In genomic region chr11:70972586-70972985, GRCm38 (mm10) we compare ENCODE assay signal across 25 mouse cellular contexts. TPM values are rescaled to one million over a fixed set of nuclear protein-coding genes. Genes with fewer than 3 reads are reported as not detected.
A peak's percentile ranks its signal among the peaks of the same experiment; 100 is the strongest.
DNase-seq lines count a peak whose midpoint lies in the region; ATAC-seq and TF ChIP-seq lines count a peak whose summit lies in the region.
"Had no signal": no experiment of that assay in that cellular context is flagged by ENCODE, and none has a peak within 500 bp of the region (broad histone marks: within the 10 kb centered on the region; RNA-seq: fewer than 3 reads in every experiment).

No protein-coding gene starts in this region.

- DNase-seq in kidney, adult 2 months = peak; percentile 61
- DNase-seq in kidney, postnatal 10 days = no peak
- DNase-seq in liver, embryonic 11.5 days (ENCODE audit: low spot score) = no peak
- no peak for DNase-seq in liver, embryonic 14.5 days (ENCODE audit: low read depth in 3 of 3, low spot score in 3 of 3)
- DNase-seq in urinary bladder, postnatal 4 days (ENCODE audit: low spot score in 2 of 2) = no peak
- DNase-seq: adrenal gland, postnatal 10 days; adrenal gland, postnatal 36 days; B cell, adult 2 months; cerebellum, adult 18-20 months; cerebellum, adult 9-10 months; cerebellum, postnatal 14 days; gastrocnemius, postnatal 10 days; gastrocnemius, postnatal 36 days; heart, adult 2 months; heart, postnatal 14 days; heart, postnatal 4 days had no signal

- no peak for ATAC-seq in liver, embryonic 12.5 days
- ATAC-seq in liver, embryonic 11.5 days (replicated peaks; ENCODE audit: low FRiP score) = no peak
- ATAC-seq in liver, embryonic 14.5 days (ENCODE audit: insufficient read depth) = no peak
- no peak for ATAC-seq in megakaryocyte, adult 5-6 weeks (ENCODE audit: poor library complexity, severe bottlenecking)
- ATAC-seq: forebrain, embryonic 15.5 days; Patski had no signal

- H3K9me3 ChIP-seq in liver, embryonic 12.5 days (replicated peaks) = no peaks in the 10 kb centered on the region
- no peaks in the 10 kb centered on the region for H3K9me3 ChIP-seq in liver, embryonic 11.5 days (ENCODE audit: control insufficient read depth, low read length)
- H3K9me3 ChIP-seq in liver, embryonic 14.5 days (ENCODE audit: control insufficient read depth, low read length) = no peaks in the 10 kb centered on the region
- H3K9me3 ChIP-seq: forebrain, embryonic 12.5 days; forebrain, embryonic 15.5 days; heart, embryonic 10.5 days; heart, embryonic 13.5 days had no signal

- peak overlapping the region; percentile 89 for H3K4me2 ChIP-seq in liver, embryonic 12.5 days
- no peak overlapping the region for H3K4me2 ChIP-seq in liver, embryonic 11.5 days
- H3K4me2 ChIP-seq in liver, embryonic 14.5 days (ENCODE audit: low read depth) = peak overlapping the region; percentile 95
- H3K4me2 ChIP-seq: forebrain, embryonic 12.5 days; forebrain, embryonic 15.5 days; heart, embryonic 13.5 days; hindbrain, embryonic 14.5 days had no signal

- TF ChIP-seq EP300 in liver, embryonic 14.5 days (IDR thresholded peaks at IDR 0.05; ENCODE audit: low read depth) = no peak

- H3K4me1 ChIP-seq in kidney, adult 2 months (ENCODE audit: control insufficient read depth, insufficient read depth, low read length) = peaks cover 8% of the 10 kb centered on the region; the same call in 1 of the 2 replicates
- peaks cover 58% of the 10 kb centered on the region for H3K4me1 ChIP-seq in liver, embryonic 12.5 days
- H3K4me1 ChIP-seq in liver, embryonic 11.5 days (replicated peaks; ENCODE audit: control insufficient read depth, insufficient read depth, low read length) = peaks cover 3% of the 10 kb centered on the region; the same call in 1 of the 2 replicates
- H3K4me1 ChIP-seq in liver, embryonic 14.5 days (replicated peaks; ENCODE audit: control insufficient read depth in 2 of 2, insufficient read depth in 2 of 2, low read length in 1 of 2) = peaks cover 16 to 19% of the 10 kb centered on the region in 2 experiments

- WGBS in kidney, adult 2 months = 39% methylated on average over 1 of the region's 1 CpGs
- WGBS in liver, embryonic 12.5 days (ENCODE audit: insufficient replicate concordance) = 62% methylated on average over 1 of the region's 1 CpGs
- WGBS in liver, embryonic 11.5 days = 74% methylated on average over 1 of the region's 1 CpGs
- 46% methylated on average over 1 of the region's 1 CpGs for WGBS in liver, embryonic 14.5 days (ENCODE audit: insufficient replicate concordance)

- H3K27ac ChIP-seq in kidney, adult 2 months (ENCODE audit: insufficient read depth, low read depth, low read length) = peak overlapping the region; percentile 24; the same call in 1 of the 2 replicates
- H3K27ac ChIP-seq in liver, embryonic 12.5 days = peak overlapping the region; percentile 51; the same call in 1 of the 2 replicates
- H3K27ac ChIP-seq in liver, embryonic 11.5 days (ENCODE audit: low read depth, low read length) = no peak overlapping the region
- H3K27ac ChIP-seq in liver, embryonic 14.5 days = no peak overlapping the region
- H3K27ac ChIP-seq: forebrain, embryonic 12.5 days; forebrain, embryonic 15.5 days; heart, adult 2 months; heart, embryonic 10.5 days; heart, embryonic 13.5 days; hindbrain, embryonic 14.5 days had no signal

- no peaks in the 10 kb centered on the region for H3K27me3 ChIP-seq in kidney, adult 2 months (replicated peaks; ENCODE audit: control insufficient read depth, insufficient read depth, low read length)
- no peaks in the 10 kb centered on the region for H3K27me3 ChIP-seq in liver, embryonic 12.5 days (replicated peaks)
- no peaks in the 10 kb centered on the region for H3K27me3 ChIP-seq in liver, embryonic 11.5 days (replicated peaks; ENCODE audit: control insufficient read depth, insufficient read depth, low read length)
- no peaks in the 10 kb centered on the region for H3K27me3 ChIP-seq in liver, embryonic 14.5 days (ENCODE audit: control insufficient read depth, insufficient read depth, low read length)
- H3K27me3 ChIP-seq: CH12.LX; forebrain, embryonic 12.5 days; forebrain, embryonic 15.5 days; heart, embryonic 13.5 days; Patski had no signal

- TF ChIP-seq CTCF in kidney, adult 2 months (conservative IDR thresholded peaks at IDR 0.05; ENCODE audit: insufficient read depth, insufficient read length, low read depth, low read length) = no peak
- TF ChIP-seq CTCF in liver, embryonic 14.5 days (IDR thresholded peaks at IDR 0.05; ENCODE audit: low read depth) = no peak

- no peaks in the 10 kb centered on the region; the same call in 1 of the 2 replicates for H3K36me3 ChIP-seq in kidney, adult 2 months (ENCODE audit: control insufficient read depth, insufficient read depth, low read length)
- peaks cover 63% of the 10 kb centered on the region for H3K36me3 ChIP-seq in liver, embryonic 12.5 days
- H3K36me3 ChIP-seq in liver, embryonic 11.5 days (ENCODE audit: control insufficient read depth, insufficient read depth, low read length) = peaks cover 24% of the 10 kb centered on the region
- peaks cover 54% of the 10 kb centered on the region for H3K36me3 ChIP-seq in liver, embryonic 14.5 days (replicated peaks; ENCODE audit: control insufficient read depth, insufficient read depth, low read depth)

- H3K9ac ChIP-seq in liver, embryonic 12.5 days = peak overlapping the region; percentile 84; the same call in 1 of the 2 replicates
- H3K9ac ChIP-seq in liver, embryonic 11.5 days (ENCODE audit: low read depth, low read length) = no peak overlapping the region
- H3K9ac ChIP-seq in liver, embryonic 14.5 days (replicated peaks) = no peak overlapping the region; the same call in 1 of the 2 replicates
- H3K9ac ChIP-seq: forebrain, embryonic 12.5 days; forebrain, embryonic 15.5 days; heart, embryonic 13.5 days; hindbrain, embryonic 14.5 days had no signal

- no peak overlapping the region for H3K4me3 ChIP-seq in kidney, adult 2 months (ENCODE audit: insufficient read depth, low read depth, low read length)
- peak overlapping the region; percentile 90; the same call in 1 of the 2 replicates for H3K4me3 ChIP-seq in liver, embryonic 12.5 days
- no peak overlapping the region for H3K4me3 ChIP-seq in liver, embryonic 11.5 days (ENCODE audit: low read depth, low read length)
- H3K4me3 ChIP-seq in liver, embryonic 14.5 days (ENCODE audit: insufficient read depth in 1 of 2, low read depth in 2 of 2, low read length in 2 of 2) = no peak overlapping the region; a peak in 1 of 4 replicates
- H3K4me3 ChIP-seq: forebrain, embryonic 12.5 days; forebrain, embryonic 15.5 days; heart, adult 2 months; heart, embryonic 10.5 days; heart, embryonic 13.5 days had no signal

- TF ChIP-seq POLR2A in kidney, adult 2 months (IDR thresholded peaks at IDR 0.05; ENCODE audit: low read depth, low read length) = no peak

RNA-seq across cellular contexts. Expression of gene Rpain, which starts 2.6 kb away (rescaled TPM):
- 55.3 and 57.2 TPM in 2 replicates for polyA plus RNA-seq in kidney, adult 2 months (2012; rRNA removed)
- polyA plus RNA-seq in liver, embryonic 12.5 days (2016; fragmentation: Nextera tagmentation; extraction: Ambion mirVana) = 104 and 105 TPM in 2 replicates
- polyA plus RNA-seq in liver, embryonic 11.5 days (2014; fragmentation: Nextera tagmentation; extraction: Ambion mirVana) = 111 and 124 TPM in 2 replicates
- 49.4 and 60.2 TPM in 2 replicates for polyA plus RNA-seq in liver, embryonic 14.5 days (2012; rRNA removed)
- 109 and 113 TPM in 2 replicates for polyA plus RNA-seq in liver, embryonic 14.5 days (2014; fragmentation: Nextera tagmentation; extraction: Ambion mirVana)
- 38.4 and 58.3 TPM in 2 replicates for total RNA-seq in megakaryocyte, adult 5-6 weeks (2015)
- 14.7 and 19.2 TPM in 2 replicates for total RNA-seq in megakaryocyte, adult 5-6 weeks (2017)

RNA-seq across cellular contexts. Expression of gene Nup88, which starts 2.8 kb away (rescaled TPM):
- 23.0 and 23.7 TPM in 2 replicates for polyA plus RNA-seq in kidney, adult 2 months (2012; rRNA removed)
- 81.9 and 87.2 TPM in 2 replicates for polyA plus RNA-seq in liver, embryonic 12.5 days (2016; fragmentation: Nextera tagmentation; extraction: Ambion mirVana)
- 125 and 144 TPM in 2 replicates for polyA plus RNA-seq in liver, embryonic 11.5 days (2014; fragmentation: Nextera tagmentation; extraction: Ambion mirVana)
- 26.5 and 41.5 TPM in 2 replicates for polyA plus RNA-seq in liver, embryonic 14.5 days (2012; rRNA removed)
- polyA plus RNA-seq in liver, embryonic 14.5 days (2014; fragmentation: Nextera tagmentation; extraction: Ambion mirVana) = 60.9 and 61.0 TPM in 2 replicates
- 102 and 116 TPM in 2 replicates for total RNA-seq in megakaryocyte, adult 5-6 weeks (2015)
- total RNA-seq in megakaryocyte, adult 5-6 weeks (2017) = 108 and 110 TPM in 2 replicates

RNA-seq across cellular contexts. Expression of gene C1qbp, which starts 10.2 kb away (rescaled TPM):
- polyA plus RNA-seq in kidney, adult 2 months (2012; rRNA removed) = 111 and 138 TPM in 2 replicates
- polyA plus RNA-seq in liver, embryonic 12.5 days (2016; fragmentation: Nextera tagmentation; extraction: Ambion mirVana) = 352 and 380 TPM in 2 replicates
- 568 and 569 TPM in 2 replicates for polyA plus RNA-seq in liver, embryonic 11.5 days (2014; fragmentation: Nextera tagmentation; extraction: Ambion mirVana)
- 72.4 and 129 TPM in 2 replicates for polyA plus RNA-seq in liver, embryonic 14.5 days (2012; rRNA removed)
- polyA plus RNA-seq in liver, embryonic 14.5 days (2014; fragmentation: Nextera tagmentation; extraction: Ambion mirVana) = 162 and 186 TPM in 2 replicates
- 112 and 122 TPM in 2 replicates for total RNA-seq in megakaryocyte, adult 5-6 weeks (2015)
- 18.3 and 25.8 TPM in 2 replicates for total RNA-seq in megakaryocyte, adult 5-6 weeks (2017)

RNA-seq across cellular contexts. Expression of gene Dhx33, which starts 31.7 kb away (rescaled TPM):
- 14.9 and 21.7 TPM in 2 replicates for polyA plus RNA-seq in kidney, adult 2 months (2012; rRNA removed)
- 15.3 and 16.3 TPM in 2 replicates for polyA plus RNA-seq in liver, embryonic 12.5 days (2016; fragmentation: Nextera tagmentation; extraction: Ambion mirVana)
- 24.2 and 26.6 TPM in 2 replicates for polyA plus RNA-seq in liver, embryonic 11.5 days (2014; fragmentation: Nextera tagmentation; extraction: Ambion mirVana)
- 4.4 and 6.2 TPM in 2 replicates for polyA plus RNA-seq in liver, embryonic 14.5 days (2012; rRNA removed)
- 4.9 and 5.8 TPM in 2 replicates for polyA plus RNA-seq in liver, embryonic 14.5 days (2014; fragmentation: Nextera tagmentation; extraction: Ambion mirVana)
- 5.1 and 8.4 TPM in 2 replicates for total RNA-seq in megakaryocyte, adult 5-6 weeks (2015)
- total RNA-seq in megakaryocyte, adult 5-6 weeks (2017) = 10.7 and 17.0 TPM in 2 replicates

RNA-seq across cellular contexts. Expression of gene Mis12, which starts 46.8 kb away (rescaled TPM):
- 2.2 and 4.1 TPM in 2 replicates for polyA plus RNA-seq in kidney, adult 2 months (2012; rRNA removed)
- polyA plus RNA-seq in liver, embryonic 12.5 days (2016; fragmentation: Nextera tagmentation; extraction: Ambion mirVana) = 29.3 and 31.4 TPM in 2 replicates
- polyA plus RNA-seq in liver, embryonic 11.5 days (2014; fragmentation: Nextera tagmentation; extraction: Ambion mirVana) = 31.3 and 31.9 TPM in 2 replicates
- polyA plus RNA-seq in liver, embryonic 14.5 days (2012; rRNA removed) = 8.0 and 13.3 TPM in 2 replicates
- polyA plus RNA-seq in liver, embryonic 14.5 days (2014; fragmentation: Nextera tagmentation; extraction: Ambion mirVana) = 14.7 and 15.8 TPM in 2 replicates
- total RNA-seq in megakaryocyte, adult 5-6 weeks (2015) = 30.2 and 31.4 TPM in 2 replicates
- 43.4 and 60.9 TPM in 2 replicates for total RNA-seq in megakaryocyte, adult 5-6 weeks (2017)

Comparison
In these comparisons a context has a peak if more than half of its experiments do, and no peak if none do; other contexts are left out.
1. H3K27ac ChIP-seq: peak in kidney, adult 2 months (single experiment) and liver, embryonic 12.5 days (single experiment); none in liver, embryonic 11.5 days (single experiment) and liver, embryonic 14.5 days (single experiment).